Mouse (Mus musculus) embryonic fibroblast, embryonic 13.5 days (primary cell): ENCODE measurements around the gene Dnajc4.
A peak's percentile ranks its signal among the peaks of the same experiment; 100 is the strongest.

Experiments used
- CTCF ChIP-seq: IDR thresholded peaks from 2 replicates; pipeline ENCODE4 v1.5.1; 2011; ENCODE audit warnings: mild to moderate bottlenecking, control low read depth, low read length, moderate library complexity, borderline replicate concordance; ENCODE audit not compliant: insufficient read depth
- POLR2A ChIP-seq: IDR thresholded peaks from 2 replicates; pipeline ENCODE4 v1.6.1; 2011; ENCODE audit warnings: low read depth, mild to moderate bottlenecking, control low read depth, low read length, moderate library complexity

DNA sequence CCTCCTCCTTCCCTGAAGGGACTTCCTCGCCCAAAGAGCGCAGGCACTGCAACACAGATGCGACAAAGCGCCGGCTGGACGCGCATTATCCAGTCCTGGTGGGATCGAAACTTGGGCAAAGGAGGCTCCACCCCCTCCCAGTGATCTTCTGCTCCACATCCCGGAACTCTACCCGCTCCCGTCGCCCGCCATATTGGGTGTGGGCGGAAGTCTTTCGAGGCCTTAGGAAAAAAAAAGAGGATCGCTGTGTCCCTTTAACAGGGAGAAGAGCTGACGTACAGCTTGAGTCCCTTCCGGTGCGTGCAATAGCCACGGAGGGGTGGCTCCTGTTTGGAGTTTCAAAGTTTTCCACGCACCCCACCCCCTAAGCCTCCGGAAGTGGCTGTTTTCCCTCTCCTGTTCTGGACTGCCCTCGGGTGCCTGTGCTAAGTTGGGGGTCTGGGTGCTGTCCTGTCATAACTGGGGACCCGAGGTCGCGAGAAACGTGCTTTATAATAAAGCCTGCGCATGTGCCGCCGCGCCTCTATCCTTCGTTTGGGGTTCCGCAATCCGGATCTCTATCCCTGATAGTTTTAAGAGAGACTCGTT is 40.9 kb downstream of the Dnajc4 start:
- no peak for TF ChIP-seq CTCF
- peak; percentile 96 for TF ChIP-seq POLR2A
